Mouse (Mus musculus) stomach, embryonic 14.5 days (tissue): Measurements from ENCODE around the gene Tjp2. TPM values are rescaled to one million over a fixed set of nuclear protein-coding genes. Genes with fewer than 3 reads are reported as not detected.
"Not testable (repeated sequence)": the region's sequence is repeated elsewhere in the genome, so short reads cannot be mapped to it uniquely, and the experiment has no call there.

Experiments used
- ATAC-seq: fragments of 200-750 bp; cut with Nextera tagmentation; 2 replicates; pipeline ENCODE4 v1.8.0; 2017; ENCODE audit warnings: low read depth, moderate TSS enrichment; ENCODE audit not compliant: insufficient number of reproducible peaks, insufficient read depth, low FRiP score
- H3K27ac ChIP-seq: fragments of 300-500 bp; sonication (generic); 2 replicates; pipeline ENCODE4 v1.5.1; 2014; ENCODE audit warnings: mild to moderate bottlenecking, low read length, moderate library complexity, mixed read lengths
- H3K27me3 ChIP-seq: fragments of 300-500 bp; sonication (generic); 2 replicates; pipeline ENCODE4 v1.6.1; 2014; ENCODE audit warnings: low read length, control low read depth, mixed read lengths; ENCODE audit not compliant: control insufficient read depth, insufficient read depth
- H3K36me3 ChIP-seq: fragments of 300-500 bp; sonication (generic); 2 replicates; pipeline ENCODE4 v1.6.1; 2014; ENCODE audit warnings: mild to moderate bottlenecking, control low read depth, low read length, moderate library complexity, mixed read lengths; ENCODE audit not compliant: control insufficient read depth, insufficient read depth
- H3K4me1 ChIP-seq: fragments of 300-500 bp; sonication (generic); 2 replicates; pipeline ENCODE4 v1.6.1; 2014; ENCODE audit warnings: low read length, control low read depth, mixed read lengths; ENCODE audit not compliant: control insufficient read depth, insufficient read depth
- H3K4me2 ChIP-seq: fragments of 300-500 bp; sonication (generic); replicated peaks from 2 replicates; pipeline ENCODE4 v1.6.1; 2014; ENCODE audit warnings: low read depth, low read length, control low read depth
- H3K4me3 ChIP-seq: fragments of 300-500 bp; sonication (generic); 2 replicates; pipeline ENCODE4 v1.5.1; 2014; ENCODE audit warnings: low read depth, low read length, control low read depth
- H3K9ac ChIP-seq: fragments of 300-500 bp; sonication (generic); replicated peaks from 2 replicates; pipeline ENCODE4 v1.6.1; 2014; ENCODE audit warnings: low read depth, mild to moderate bottlenecking, control low read depth, low read length, moderate library complexity, mixed read lengths
- H3K9me3 ChIP-seq: fragments of 300-500 bp; sonication (generic); 2 replicates; pipeline ENCODE4 v1.6.1; 2016; ENCODE audit warnings: low read depth, low read length, control low read depth; ENCODE audit not compliant: control insufficient read depth
- WGBS: fragments of 180-500 bp; shearing (Covaris S2); extraction: QIAGEN DNeasy Blood & Tissue Kit; methylation state at CpG from one replicate; pipeline ENCODE4 v1.1.7; 2014; 5-methylcytosine and 5-hydroxymethylcytosine counted together
- polyA plus RNA-seq: library from polyadenylated mRNA; unstranded; fragments of >200 nt; fragmentation: Nextera tagmentation; extraction: Ambion mirVana; gene quantifications from 2 replicates; pipeline ENCODE4 v1.2.1, GENCODE M21; 2014

The Tjp2 gene
- polyA plus RNA-seq, 1 experiment from 2014 or later: 38.6 TPM

DNA sequence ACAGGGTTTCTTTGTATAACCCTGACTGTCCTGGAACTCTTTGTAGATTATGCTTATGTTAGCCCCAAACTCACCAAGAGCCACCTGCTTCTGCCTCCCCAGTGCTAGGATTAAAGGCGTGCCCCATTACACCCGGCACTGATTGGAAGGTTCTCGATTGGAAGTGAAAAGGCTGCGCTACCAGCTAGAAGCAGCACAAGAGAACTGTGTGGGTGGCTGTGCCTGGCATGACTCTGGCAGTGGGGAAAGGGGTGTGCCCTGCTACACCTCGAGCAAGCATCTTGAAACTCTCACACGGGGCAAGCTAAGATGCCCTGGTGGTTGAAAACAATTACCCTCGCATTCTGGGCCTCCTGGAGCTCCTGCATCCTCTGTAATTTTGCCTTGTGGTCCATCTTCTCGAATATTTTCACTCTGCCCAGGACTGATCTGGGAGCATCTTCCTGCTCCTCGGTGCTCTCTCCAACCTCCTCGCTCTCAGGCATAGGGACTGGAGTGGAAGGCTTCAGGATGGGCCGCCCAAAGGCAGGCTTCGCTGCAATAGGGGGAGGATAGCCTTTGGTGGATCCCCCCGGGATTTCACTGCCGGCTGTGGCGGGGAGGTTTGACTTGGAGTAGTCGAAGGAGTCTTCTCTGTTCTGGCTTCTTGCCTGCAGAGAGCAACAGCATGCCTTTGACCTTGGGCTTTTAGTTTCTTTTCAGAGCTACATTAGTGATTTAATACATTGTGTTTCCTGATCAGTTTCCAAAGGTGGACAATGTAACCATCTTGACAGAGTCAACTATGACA lies 127.0 kb downstream of the Tjp2 start:
- Histone ChIP-seq H3K9me3 (no peaks in the 10 kb centered on the region), H3K36me3 (peaks cover 19% of the 10 kb centered on the region; the same call in 1 of the 2 replicates), H3K27ac (no peak overlapping the region), H3K4me1 (no peaks in the 10 kb centered on the region), H3K4me2 (no peak overlapping the region), H3K27me3 (no peaks in the 10 kb centered on the region), H3K9ac (no peak overlapping the region), H3K4me3 (no peak overlapping the region)
- no peak for ATAC-seq
- 86% methylated on average over 16 of the region's 16 CpGs for WGBS

DNA sequence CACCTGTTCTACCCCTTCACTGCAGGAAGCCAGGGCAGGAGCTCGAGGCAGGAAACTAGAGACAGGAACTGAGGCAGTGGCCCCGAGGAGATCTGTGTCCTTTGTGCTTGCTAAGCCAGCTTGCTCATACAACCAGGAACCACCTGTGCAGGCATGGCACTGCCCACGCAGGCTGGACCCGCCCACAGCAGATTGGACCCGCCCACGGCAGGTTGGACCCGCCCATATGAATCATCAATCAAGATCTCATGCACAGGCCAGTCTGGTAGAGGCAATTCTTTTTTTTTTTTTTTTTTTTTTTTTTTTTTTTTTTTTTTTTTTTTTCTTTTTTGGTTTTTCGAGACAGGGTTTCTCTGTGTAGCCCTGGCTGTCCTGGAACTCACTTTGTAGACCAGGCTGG lies 132.8 kb downstream of the Tjp2 start:
- not testable (repeated sequence) for H3K27me3 ChIP-seq, H3K9me3 ChIP-seq, H3K27ac ChIP-seq, H3K9ac ChIP-seq, H3K4me2 ChIP-seq, H3K36me3 ChIP-seq, ATAC-seq, H3K4me1 ChIP-seq, H3K4me3 ChIP-seq
- 72% methylated on average over 8 of the region's 8 CpGs for WGBS

DNA sequence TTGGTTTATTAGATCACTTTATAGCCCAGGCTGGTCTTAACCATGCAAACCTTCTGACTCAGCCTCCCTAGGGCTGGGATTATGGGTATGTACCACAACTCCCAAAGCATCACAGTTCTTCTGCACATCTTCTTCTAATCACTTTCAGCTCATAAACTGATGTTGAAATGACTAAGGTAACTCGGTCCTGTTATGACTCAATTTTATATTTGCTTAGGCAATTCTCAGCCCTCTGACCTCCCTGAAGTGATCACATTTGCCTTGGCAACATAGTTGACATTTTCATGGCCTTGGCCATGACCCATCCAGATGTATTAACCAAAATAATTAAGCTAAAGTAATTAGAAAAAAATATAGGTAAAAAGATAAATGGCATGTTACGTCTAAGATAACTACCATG lies 134.5 kb downstream of the Tjp2 start:
- no peaks in the 10 kb centered on the region for H3K27me3 ChIP-seq
- H3K4me2 ChIP-seq: no peak overlapping the region
- ATAC-seq: no peak
- no peak overlapping the region for H3K4me3 ChIP-seq
- H3K27ac ChIP-seq: no peak overlapping the region
- no peak overlapping the region for H3K9ac ChIP-seq
- H3K4me1 ChIP-seq: no peaks in the 10 kb centered on the region
- H3K36me3 ChIP-seq: peaks cover 6% of the 10 kb centered on the region; the same call in 1 of the 2 replicates
- H3K9me3 ChIP-seq: peaks cover 2% of the 10 kb centered on the region; the same call in 1 of the 2 replicates
- WGBS: 65% methylated on average over 2 of the region's 2 CpGs

DNA sequence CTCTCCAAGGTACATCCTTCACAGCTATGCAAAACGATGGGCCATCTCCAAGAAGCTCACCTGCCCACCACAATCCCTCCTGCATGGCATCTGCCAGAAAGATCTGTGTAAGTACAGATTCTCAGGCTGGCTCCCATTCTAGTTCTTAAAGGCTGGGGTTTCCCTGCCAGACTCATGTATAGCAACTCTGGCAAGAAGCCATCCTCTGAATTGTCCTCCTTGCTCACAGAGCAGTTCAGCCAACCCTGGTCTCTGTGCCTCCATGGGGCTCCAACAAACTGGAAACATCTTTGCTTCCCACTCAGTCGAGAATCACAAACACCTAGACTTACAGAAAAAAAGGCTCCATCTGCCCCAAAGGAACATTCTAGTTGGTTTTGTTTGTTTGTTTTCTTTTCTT lies 139.5 kb downstream of the Tjp2 start:
- Histone ChIP-seq H3K4me1 (no peaks in the 10 kb centered on the region), H3K27ac (no peak overlapping the region), H3K4me3 (no peak overlapping the region), H3K9me3 (no peaks in the 10 kb centered on the region), H3K27me3 (no peaks in the 10 kb centered on the region), H3K36me3 (no peaks in the 10 kb centered on the region), H3K9ac (no peak overlapping the region), H3K4me2 (no peak overlapping the region)
- ATAC-seq: no peak
- WGBS: 79% methylated on average over 2 of the region's 2 CpGs

DNA sequence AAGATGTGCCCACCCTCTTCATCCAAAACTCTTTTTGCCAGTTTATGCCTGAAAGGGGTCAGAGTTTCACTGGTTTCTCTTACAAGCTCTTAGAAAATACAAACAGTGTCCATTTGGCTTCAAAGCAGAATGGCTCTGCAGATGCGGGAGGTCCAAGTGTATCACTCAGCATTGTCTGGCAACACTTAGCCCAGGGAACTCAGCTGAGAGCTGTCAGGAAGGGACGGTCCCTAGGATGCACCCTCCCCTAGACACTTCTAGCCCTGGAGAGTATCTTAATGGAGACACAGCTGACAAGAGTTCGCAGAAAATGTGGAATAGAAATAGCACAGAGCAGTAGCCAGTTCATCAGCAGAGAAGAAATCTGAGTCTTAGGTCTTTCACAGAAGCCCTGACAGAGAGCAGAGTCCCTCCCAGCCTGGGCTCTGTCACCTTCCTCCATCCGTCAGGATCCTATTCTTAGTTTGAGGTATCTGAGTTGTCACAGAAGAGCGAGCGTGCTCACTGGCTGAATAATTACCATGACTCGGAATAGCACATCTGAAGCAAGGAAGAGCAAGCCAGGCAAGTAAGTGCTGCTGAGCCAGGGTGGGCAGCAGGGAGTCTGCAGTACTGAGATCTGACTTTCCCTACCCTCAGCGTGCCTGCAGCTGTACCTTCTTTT lies 144.3 kb downstream of the Tjp2 start:
- Histone ChIP-seq H3K4me2 (no peak overlapping the region), H3K27ac (no peak overlapping the region), H3K9me3 (no peaks in the 10 kb centered on the region), H3K4me3 (no peak overlapping the region), H3K9ac (no peak overlapping the region), H3K4me1 (no peaks in the 10 kb centered on the region), H3K36me3 (no peaks in the 10 kb centered on the region), H3K27me3 (no peaks in the 10 kb centered on the region)
- no peak; the same call in 1 of the 2 replicates for ATAC-seq
- 34% methylated on average over 8 of the region's 8 CpGs for WGBS

DNA sequence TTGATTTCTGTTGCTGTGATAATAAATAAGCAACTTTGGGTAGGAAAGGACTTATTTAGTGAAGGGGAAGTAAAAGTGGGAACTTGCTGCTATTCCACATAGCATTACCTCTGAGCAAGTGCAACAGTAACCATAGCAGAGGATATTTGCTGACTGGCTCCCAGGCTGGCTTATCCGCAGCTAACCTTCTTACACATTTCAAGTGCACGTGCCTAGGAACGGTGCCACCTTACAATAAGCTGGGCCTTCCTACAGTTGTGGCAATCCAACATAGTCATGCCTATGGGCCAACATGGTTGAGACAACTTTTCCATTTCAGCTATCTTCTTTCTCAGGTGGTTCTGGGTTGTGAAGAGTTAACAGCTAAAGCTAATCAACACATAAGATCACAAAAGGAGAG lies 147.2 kb downstream of the Tjp2 start:
- H3K27ac ChIP-seq: no peak overlapping the region
- H3K27me3 ChIP-seq: no peaks in the 10 kb centered on the region
- ATAC-seq: no peak
- H3K9ac ChIP-seq: no peak overlapping the region
- WGBS: 92% methylated on average over 3 of the region's 3 CpGs
- no peaks in the 10 kb centered on the region for H3K36me3 ChIP-seq
- no peak overlapping the region for H3K4me3 ChIP-seq
- no peak overlapping the region for H3K4me2 ChIP-seq
- no peaks in the 10 kb centered on the region for H3K4me1 ChIP-seq
- no peaks in the 10 kb centered on the region for H3K9me3 ChIP-seq

DNA sequence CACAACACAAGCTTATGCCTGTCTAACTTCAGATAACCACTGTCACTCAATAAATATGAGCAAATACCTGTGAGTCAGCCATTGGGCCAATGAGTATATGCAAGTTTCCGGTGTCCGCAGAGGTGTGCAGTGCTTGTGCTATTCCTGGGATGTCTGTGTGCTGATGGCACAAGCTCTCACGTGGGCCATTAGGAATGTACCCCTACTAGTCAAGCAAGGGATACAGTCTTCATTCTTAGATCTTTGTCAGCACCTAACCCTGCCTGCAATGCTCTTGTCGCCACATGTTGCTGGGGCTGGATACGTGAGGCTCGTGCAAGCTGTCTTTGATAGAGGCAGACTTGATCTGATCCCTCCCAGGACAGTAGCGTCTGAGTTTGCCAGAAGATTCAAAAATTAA lies 148.3 kb downstream of the Tjp2 start:
- 85% methylated on average over 7 of the region's 7 CpGs for WGBS
- no peak for ATAC-seq
- H3K36me3 ChIP-seq: no peaks in the 10 kb centered on the region

DNA sequence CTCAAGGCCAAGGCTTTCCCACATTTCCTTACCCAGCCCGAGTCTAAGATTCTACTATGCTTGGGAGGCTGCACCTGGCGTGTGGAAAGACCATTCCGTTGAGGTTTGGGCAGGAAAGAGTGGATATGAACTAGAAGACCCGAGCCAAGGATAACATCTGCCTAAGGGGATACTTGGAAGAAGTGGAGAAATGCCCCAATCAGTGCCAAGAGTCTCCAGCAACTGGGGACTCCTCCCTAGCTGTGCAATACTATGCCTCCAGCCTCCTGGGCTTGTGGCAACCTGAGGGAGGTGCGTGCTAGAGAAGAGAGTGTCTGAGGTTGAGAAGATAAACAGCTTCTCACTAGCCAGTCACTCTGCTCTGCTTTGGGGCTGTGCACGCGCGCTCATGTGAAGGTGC lies 148.9 kb downstream of the Tjp2 start:
- Histone ChIP-seq H3K4me1 (no peaks in the 10 kb centered on the region), H3K4me3 (no peak overlapping the region), H3K9ac (no peak overlapping the region), H3K4me2 (no peak overlapping the region), H3K27me3 (no peaks in the 10 kb centered on the region), H3K9me3 (no peaks in the 10 kb centered on the region), H3K36me3 (no peaks in the 10 kb centered on the region), H3K27ac (no peak overlapping the region)
- WGBS: 84% methylated on average over 8 of the region's 8 CpGs
- ATAC-seq: no peak

More for the DNA sequence above, 148.3 kb downstream of the Tjp2 start:
- H3K4me2 ChIP-seq: no peak overlapping the region
- no peaks in the 10 kb centered on the region for H3K27me3 ChIP-seq
- no peak overlapping the region for H3K9ac ChIP-seq
- no peaks in the 10 kb centered on the region for H3K4me1 ChIP-seq
- no peak overlapping the region for H3K4me3 ChIP-seq
- H3K27ac ChIP-seq: no peak overlapping the region
- H3K9me3 ChIP-seq: no peaks in the 10 kb centered on the region
